Mouse (Mus musculus): ENCODE measurements around the gene Dis3l2.

The Dis3l2 gene

GRCm38 (mm10) chr1:87089828-87090227 lies 386.2 kb downstream of the Dis3l2 start, which contains the start of gene Alppl2:
Gene Alppl2, minus strand, starts transcription at chr1:87089928.
- no peak for DNase-seq

DNA sequence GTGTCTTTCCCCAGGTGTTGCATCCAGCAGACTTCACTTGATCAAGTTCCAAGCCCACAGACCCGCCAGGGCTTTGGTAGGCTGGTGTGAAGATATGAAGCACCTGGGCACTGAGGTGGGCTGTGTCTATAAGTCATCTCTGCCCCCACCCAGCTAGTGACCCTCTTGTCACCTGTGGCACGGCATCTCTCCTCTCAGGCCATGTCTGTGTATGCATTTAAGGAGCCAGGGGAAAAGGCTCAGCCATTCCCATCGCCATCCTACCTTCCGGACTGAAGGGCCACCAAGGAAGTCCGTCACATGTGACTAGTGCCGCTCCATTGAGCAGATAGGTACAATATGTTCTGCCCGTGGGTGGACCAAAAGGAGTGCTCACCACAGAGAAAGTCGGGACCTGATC lies 392.0 kb downstream of the Dis3l2 start:
- DNase-seq = no peak

DNA sequence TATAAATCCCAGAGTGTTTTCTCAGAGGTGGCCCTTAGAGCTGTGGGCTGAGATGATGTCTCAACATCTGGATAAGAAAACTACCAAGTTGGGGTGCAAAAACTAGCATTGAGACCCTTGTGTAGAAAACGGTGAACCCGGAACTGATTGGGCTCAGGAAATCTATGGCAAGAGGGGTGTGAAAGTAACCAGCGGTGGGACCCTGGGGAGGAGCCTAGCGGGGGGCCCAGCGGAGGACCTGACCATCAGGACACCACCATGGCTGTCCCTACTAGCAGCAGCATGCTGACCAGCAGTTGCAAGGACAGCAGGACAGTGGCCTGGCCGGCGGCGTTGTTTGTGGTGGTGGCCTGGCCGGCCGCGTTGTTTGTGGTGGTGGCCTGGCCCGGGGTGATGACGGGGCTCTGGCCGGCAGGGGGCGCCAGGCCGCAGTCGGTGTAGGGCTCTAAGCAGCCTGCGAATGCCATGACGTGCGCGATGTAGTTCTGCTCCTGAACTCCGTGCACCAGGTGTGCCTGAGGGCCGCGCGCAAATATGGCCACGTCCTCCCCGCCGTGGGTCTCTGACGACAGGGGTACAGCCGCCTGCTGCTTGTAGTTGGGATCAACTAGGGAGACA lies 394.9 kb downstream of the Dis3l2 start:
- DNase-seq = no peak

All from cerebellum, adult 9-11 months (tissue).